In genomic region chr7:52006296-52006630, GRCm38 (mm10) we compare ENCODE assay signal across 8 mouse cellular contexts. TPM values are rescaled to one million over a fixed set of nuclear protein-coding genes. Genes with fewer than 3 reads are reported as not detected.
DNase-seq lines count a peak whose midpoint lies in the region; ATAC-seq lines count a peak whose summit lies in the region.

No protein-coding gene starts in this region.

- peak overlapping the region; percentile 67 for H3K4me2 ChIP-seq in heart, embryonic 14.5 days (ENCODE audit: low read length)

- H3K27me3 ChIP-seq in heart, embryonic 14.5 days (ENCODE audit: control insufficient read depth, insufficient read depth, low read length), result peaks cover 3% of the 10 kb centered on the region; the same call in 1 of the 2 replicates
- peaks cover 18% of the 10 kb centered on the region; the same call in 1 of the 2 replicates for H3K27me3 ChIP-seq in hindbrain, embryonic 10.5 days (ENCODE audit: insufficient read depth, poor library complexity, severe bottlenecking)

- 2% methylated on average over 9 of the region's 9 CpGs for WGBS in heart, embryonic 14.5 days
- 2% methylated on average over 9 of the region's 9 CpGs for WGBS in hindbrain, embryonic 10.5 days

- H3K36me3 ChIP-seq in heart, embryonic 14.5 days (ENCODE audit: control insufficient read depth, insufficient read depth, low read length), result no peaks in the 10 kb centered on the region
- H3K36me3 ChIP-seq in hindbrain, embryonic 10.5 days, result no peaks in the 10 kb centered on the region

- peak overlapping the region; percentile 0 to 25; a peak in 1 of 4 replicates for H3K27ac ChIP-seq in heart, embryonic 14.5 days (replicated peaks in 1 of 2; ENCODE audit: control insufficient read depth in 1 of 2, insufficient read depth in 1 of 2, low read depth in 2 of 2, low read length in 2 of 2)
- H3K27ac ChIP-seq in hindbrain, embryonic 10.5 days, result peak overlapping the region; percentile 83

- ATAC-seq in heart, embryonic 14.5 days (ENCODE audit: insufficient number of reproducible peaks, insufficient read depth, low FRiP score, low read depth), result no peak; the same call in 1 of the 2 replicates
- peak; percentile 13; the same call in 1 of the 2 replicates for ATAC-seq in megakaryocyte, adult 5-6 weeks (ENCODE audit: poor library complexity, severe bottlenecking)

- peak overlapping the region; percentile 0; the same call in 1 of the 2 replicates for H3K9ac ChIP-seq in heart, embryonic 14.5 days (ENCODE audit: low read length)

- no peaks in the 10 kb centered on the region for H3K9me3 ChIP-seq in heart, embryonic 14.5 days (ENCODE audit: control insufficient read depth, low read length)
- H3K9me3 ChIP-seq in hindbrain, embryonic 10.5 days, result no peaks in the 10 kb centered on the region

- no peak for DNase-seq in heart, adult 8-10 months (ENCODE audit: low spot score)
- peak; percentile 97 for DNase-seq in ZHBTc4 (ENCODE audit: low read depth, low spot score)
- DNase-seq in hindbrain, embryonic 10.5 days (ENCODE audit: low spot score), result no peak
- DNase-seq in adrenal gland, postnatal 25 days, result no peak
- DNase-seq in spleen, postnatal 4 days (ENCODE audit: low spot score in 2 of 2), result no peak
- no peak for DNase-seq in thymus, postnatal 0 days (ENCODE audit: low spot score)

- 0 out of 4 replicates have a peak, but pooled peaks cover 0 to 2% of the 10 kb centered on the region in 2 experiments for H3K4me1 ChIP-seq in heart, embryonic 14.5 days (ENCODE audit: control insufficient read depth in 2 of 2, insufficient read depth in 2 of 2, low read length in 2 of 2)
- peaks cover 9% of the 10 kb centered on the region; the same call in 1 of the 2 replicates for H3K4me1 ChIP-seq in hindbrain, embryonic 10.5 days (replicated peaks)

- peak overlapping the region; percentile 57 to 72 for H3K4me3 ChIP-seq in heart, embryonic 14.5 days (ENCODE audit: control insufficient read depth in 1 of 2, insufficient read depth in 1 of 2, low read depth in 1 of 2, low read length in 2 of 2)
- H3K4me3 ChIP-seq in hindbrain, embryonic 10.5 days, result peak overlapping the region; percentile 73

RNA-seq across cellular contexts. Expression of gene Svip, which starts 0.4 kb away (rescaled TPM):
- polyA plus RNA-seq in heart, embryonic 14.5 days (2014; fragmentation: Nextera tagmentation; extraction: Ambion mirVana), result 12.3 and 14.1 TPM in 2 replicates
- total RNA-seq in heart, adult 8-10 months (2022), result 10 to 100 TPM; 25.0 to 32.3 (median 28.9) TPM
- polyA plus RNA-seq in hindbrain, embryonic 10.5 days (2016; fragmentation: Nextera tagmentation; extraction: Ambion mirVana), result 12.0 and 12.3 TPM in 2 replicates
- total RNA-seq in megakaryocyte, adult 5-6 weeks (2015), result 27.6 and 27.9 TPM in 2 replicates
- 20.8 and 21.8 TPM in 2 replicates for total RNA-seq in megakaryocyte, adult 5-6 weeks (2017)
- 29.4 and 35.8 TPM in 2 replicates for total RNA-seq in adrenal gland, postnatal 25 days (2021)
- 1.6 and 1.8 TPM in 2 replicates for polyA plus RNA-seq in thymus, postnatal 0 days (2015; fragmentation: Nextera tagmentation; extraction: Ambion mirVana)

RNA-seq across cellular contexts. Expression of gene 1700015G11Rik, which starts 9.3 kb away (rescaled TPM):
- not detected in 2 replicates for polyA plus RNA-seq in heart, embryonic 14.5 days (2014; fragmentation: Nextera tagmentation; extraction: Ambion mirVana)
- not detected for total RNA-seq in heart, adult 8-10 months (2022)
- not detected in 2 replicates for polyA plus RNA-seq in hindbrain, embryonic 10.5 days (2016; fragmentation: Nextera tagmentation; extraction: Ambion mirVana)
- not detected in 2 replicates for total RNA-seq in megakaryocyte, adult 5-6 weeks (2015)
- not detected in 2 replicates for total RNA-seq in megakaryocyte, adult 5-6 weeks (2017)
- total RNA-seq in adrenal gland, postnatal 25 days (2021), result not detected in 2 replicates
- polyA plus RNA-seq in thymus, postnatal 0 days (2015; fragmentation: Nextera tagmentation; extraction: Ambion mirVana), result 0.57 TPM in 1 of 2 replicates, not detected in the other
